Mouse (Mus musculus) limb, embryonic 13.5 days (tissue): ENCODE data around the gene Unc79. TPM values are rescaled to one million over a fixed set of nuclear protein-coding genes. Genes with fewer than 3 reads are reported as not detected.
A peak's percentile ranks its signal among the peaks of the same experiment; 100 is the strongest.

ENCODE experiments used
- ATAC-seq: fragments of 200-750 bp; cut with Nextera tagmentation; 2 replicates; pipeline ENCODE4 v1.8.0; 2017; ENCODE audit warnings: low read depth, moderate number of reproducible peaks, moderate TSS enrichment; ENCODE audit not compliant: low FRiP score
- H3K27ac ChIP-seq: fragments of 300-500 bp; sonication (generic); 2 replicates; pipeline ENCODE4 v1.5.1; 2015; ENCODE audit warnings: inconsistent platforms, mild to moderate bottlenecking, moderate library complexity
- H3K27me3 ChIP-seq: fragments of 300-500 bp; sonication (generic); 2 replicates; pipeline ENCODE4 v1.6.1; 2015; ENCODE audit warnings: mild to moderate bottlenecking, inconsistent platforms
- H3K36me3 ChIP-seq: fragments of 300-500 bp; sonication (generic); 2 replicates; pipeline ENCODE4 v1.6.1; 2015; ENCODE audit warnings: inconsistent platforms, mild to moderate bottlenecking, moderate library complexity
- H3K4me1 ChIP-seq: fragments of 300-500 bp; sonication (generic); 2 replicates; pipeline ENCODE4 v1.6.1; 2015; ENCODE audit warnings: inconsistent platforms
- H3K4me2 ChIP-seq: fragments of 300-500 bp; sonication (generic); replicated peaks from 2 replicates; pipeline ENCODE4 v1.6.1; 2015; ENCODE audit warnings: inconsistent platforms, mild to moderate bottlenecking, moderate library complexity
- H3K4me3 ChIP-seq: fragments of 300-500 bp; sonication (generic); 2 replicates; pipeline ENCODE4 v1.5.1; 2015; ENCODE audit warnings: moderate library complexity, mild to moderate bottlenecking, inconsistent platforms
- H3K9ac ChIP-seq: fragments of 300-500 bp; sonication (generic); 2 replicates; pipeline ENCODE4 v1.6.1; 2015; ENCODE audit warnings: mild to moderate bottlenecking, inconsistent platforms
- H3K9me3 ChIP-seq: fragments of 300-500 bp; sonication (generic); 2 replicates; pipeline ENCODE4 v1.6.1; 2016; ENCODE audit warnings: inconsistent platforms
- WGBS: fragments of 180-500 bp; shearing (Covaris S2); methylation state at CpG from one replicate; pipeline ENCODE4 v1.1.7; 2015; 5-methylcytosine and 5-hydroxymethylcytosine counted together
- polyA plus RNA-seq: library from polyadenylated mRNA; unstranded; fragments of >200 nt; fragmentation: Nextera tagmentation; extraction: Ambion mirVana; gene quantifications from 2 replicates; pipeline ENCODE4 v1.2.1, GENCODE M21; 2015

Unc79 gene
- polyA plus RNA-seq, 1 experiment from 2014 or later: 0.05 TPM

GRCm38 (mm10) chr12:103044422-103044821 is 95.8 kb downstream of the Unc79 start:
- Histone ChIP-seq H3K27ac (no peak overlapping the region), H3K36me3 (no peaks in the 10 kb centered on the region), H3K4me1 (peaks cover 9% of the 10 kb centered on the region), H3K9me3 (0 out of 2 replicates have a peak, but pooled peaks cover 7% of the 10 kb centered on the region), H3K27me3 (no peaks in the 10 kb centered on the region), H3K4me2 (no peak overlapping the region), H3K9ac (no peak overlapping the region), H3K4me3 (no peak overlapping the region)
- ATAC-seq: peak; percentile 84
- 26% methylated on average over 4 of the region's 4 CpGs for WGBS

- H3K4me3 ChIP-seq: no peak overlapping the region
- ATAC-seq: no peak
- WGBS: 88% methylated on average over 12 of the region's 12 CpGs
- H3K9ac ChIP-seq: no peak overlapping the region
- H3K4me2 ChIP-seq: no peak overlapping the region
- H3K9me3 ChIP-seq: no peaks in the 10 kb centered on the region
- H3K4me1 ChIP-seq: no peaks in the 10 kb centered on the region
- no peaks in the 10 kb centered on the region for H3K27me3 ChIP-seq
- no peaks in the 10 kb centered on the region for H3K36me3 ChIP-seq
- H3K27ac ChIP-seq: no peak overlapping the region
Observed at GRCm38 (mm10) chr12:103049865-103050264, 101.2 kb downstream of the Unc79 start.

GRCm38 (mm10) chr12:103059321-103060053 is 110.8 kb downstream of the Unc79 start:
- Histone ChIP-seq H3K9ac (no peak overlapping the region), H3K4me2 (no peak overlapping the region), H3K4me1 (no peaks in the 10 kb centered on the region), H3K36me3 (no peaks in the 10 kb centered on the region), H3K4me3 (no peak overlapping the region), H3K27me3 (no peaks in the 10 kb centered on the region), H3K9me3 (no peaks in the 10 kb centered on the region), H3K27ac (no peak overlapping the region)
- WGBS: 66% methylated on average over 21 of the region's 21 CpGs
- no peak for ATAC-seq

GRCm38 (mm10) chr12:103060791-103061190 is 112.1 kb downstream of the Unc79 start:
- WGBS: 87% methylated on average over 10 of the region's 10 CpGs
- Histone ChIP-seq H3K4me3 (no peak overlapping the region), H3K4me2 (no peak overlapping the region), H3K27me3 (no peaks in the 10 kb centered on the region), H3K36me3 (no peaks in the 10 kb centered on the region), H3K4me1 (no peaks in the 10 kb centered on the region), H3K9me3 (no peaks in the 10 kb centered on the region), H3K9ac (no peak overlapping the region), H3K27ac (no peak overlapping the region)
- no peak for ATAC-seq

- no peaks in the 10 kb centered on the region for H3K9me3 ChIP-seq
- H3K9ac ChIP-seq: no peak overlapping the region
- H3K27ac ChIP-seq: no peak overlapping the region
- H3K4me3 ChIP-seq: no peak overlapping the region
- 71% methylated on average over 4 of the region's 4 CpGs for WGBS
- H3K4me2 ChIP-seq: no peak overlapping the region
- no peaks in the 10 kb centered on the region for H3K27me3 ChIP-seq
- no peak for ATAC-seq
- H3K4me1 ChIP-seq: no peaks in the 10 kb centered on the region
- H3K36me3 ChIP-seq: no peaks in the 10 kb centered on the region
Observed at GRCm38 (mm10) chr12:103062133-103062532, 113.5 kb downstream of the Unc79 start.

- no peaks in the 10 kb centered on the region for H3K4me1 ChIP-seq
- no peak overlapping the region for H3K4me3 ChIP-seq
- H3K27me3 ChIP-seq: no peaks in the 10 kb centered on the region
- no peak overlapping the region for H3K4me2 ChIP-seq
- 7% methylated on average over 3 of the region's 3 CpGs for WGBS
- no peak overlapping the region for H3K9ac ChIP-seq
- ATAC-seq: no peak
- no peak overlapping the region for H3K27ac ChIP-seq
- H3K9me3 ChIP-seq: no peaks in the 10 kb centered on the region
- no peaks in the 10 kb centered on the region for H3K36me3 ChIP-seq
Observed at GRCm38 (mm10) chr12:103064944-103065343, 116.3 kb downstream of the Unc79 start.

- Histone ChIP-seq H3K9ac (no peak overlapping the region), H3K27me3 (no peaks in the 10 kb centered on the region), H3K4me3 (no peak overlapping the region), H3K4me1 (no peaks in the 10 kb centered on the region), H3K4me2 (no peak overlapping the region), H3K9me3 (no peaks in the 10 kb centered on the region), H3K27ac (no peak overlapping the region), H3K36me3 (no peaks in the 10 kb centered on the region)
- WGBS: 86% methylated on average over 5 of the region's 5 CpGs
- no peak for ATAC-seq
Observed at GRCm38 (mm10) chr12:103068161-103068560, 119.5 kb downstream of the Unc79 start.

GRCm38 (mm10) chr12:103069565-103069964 is 120.9 kb downstream of the Unc79 start:
- ATAC-seq: no peak
- 61% methylated on average over 12 of the region's 12 CpGs for WGBS

GRCm38 (mm10) chr12:103073953-103074352 is 125.3 kb downstream of the Unc79 start:
- Histone ChIP-seq H3K9me3 (no peaks in the 10 kb centered on the region), H3K27ac (no peak overlapping the region), H3K9ac (no peak overlapping the region), H3K4me1 (no peaks in the 10 kb centered on the region), H3K36me3 (no peaks in the 10 kb centered on the region), H3K4me2 (no peak overlapping the region), H3K27me3 (no peaks in the 10 kb centered on the region), H3K4me3 (no peak overlapping the region)
- no peak for ATAC-seq
- 92% methylated on average over 4 of the region's 4 CpGs for WGBS

More at GRCm38 (mm10) chr12:103069565-103069964, 120.9 kb downstream of the Unc79 start:
- Histone ChIP-seq H3K9me3 (no peaks in the 10 kb centered on the region), H3K4me1 (no peaks in the 10 kb centered on the region), H3K4me3 (no peak overlapping the region), H3K27me3 (no peaks in the 10 kb centered on the region), H3K4me2 (no peak overlapping the region), H3K36me3 (no peaks in the 10 kb centered on the region), H3K9ac (no peak overlapping the region), H3K27ac (no peak overlapping the region)

- no peaks in the 10 kb centered on the region for H3K9me3 ChIP-seq
- WGBS: 66% methylated on average over 7 of the region's 7 CpGs
- no peak for ATAC-seq
Observed at GRCm38 (mm10) chr12:103078751-103079150, 130.1 kb downstream of the Unc79 start.

GRCm38 (mm10) chr12:103080055-103080454 is 131.4 kb downstream of the Unc79 start:
- Histone ChIP-seq H3K9me3 (no peaks in the 10 kb centered on the region), H3K36me3 (no peaks in the 10 kb centered on the region), H3K4me1 (no peaks in the 10 kb centered on the region), H3K27me3 (no peaks in the 10 kb centered on the region), H3K27ac (no peak overlapping the region), H3K4me2 (no peak overlapping the region), H3K9ac (no peak overlapping the region), H3K4me3 (no peak overlapping the region)
- 59% methylated on average over 3 of the region's 3 CpGs for WGBS
- ATAC-seq: no peak

More at GRCm38 (mm10) chr12:103078751-103079150, 130.1 kb downstream of the Unc79 start:
- H3K9ac ChIP-seq: no peak overlapping the region
- no peaks in the 10 kb centered on the region for H3K27me3 ChIP-seq
- no peak overlapping the region for H3K27ac ChIP-seq
- H3K4me2 ChIP-seq: no peak overlapping the region
- H3K36me3 ChIP-seq: no peaks in the 10 kb centered on the region
- no peak overlapping the region for H3K4me3 ChIP-seq
- H3K4me1 ChIP-seq: no peaks in the 10 kb centered on the region

- Histone ChIP-seq H3K4me1 (no peaks in the 10 kb centered on the region), H3K4me2 (no peak overlapping the region), H3K27ac (no peak overlapping the region), H3K27me3 (0 out of 2 replicates have a peak, but pooled peaks cover 3% of the 10 kb centered on the region), H3K36me3 (no peaks in the 10 kb centered on the region), H3K4me3 (no peak overlapping the region), H3K9ac (no peak overlapping the region), H3K9me3 (no peaks in the 10 kb centered on the region)
- ATAC-seq: no peak
- WGBS: 76% methylated on average over 6 of the region's 6 CpGs
Observed at GRCm38 (mm10) chr12:103091831-103092230, 143.2 kb downstream of the Unc79 start.

GRCm38 (mm10) chr12:103095160-103095559 is 146.5 kb downstream of the Unc79 start:
- ATAC-seq: no peak
- no peaks in the 10 kb centered on the region for H3K36me3 ChIP-seq
- 66% methylated on average over 5 of the region's 5 CpGs for WGBS

More at GRCm38 (mm10) chr12:103095160-103095559, 146.5 kb downstream of the Unc79 start:
- Histone ChIP-seq H3K4me1 (no peaks in the 10 kb centered on the region), H3K9ac (no peak overlapping the region), H3K27ac (no peak overlapping the region), H3K27me3 (0 out of 2 replicates have a peak, but pooled peaks cover 3% of the 10 kb centered on the region), H3K4me2 (no peak overlapping the region), H3K9me3 (no peaks in the 10 kb centered on the region), H3K4me3 (no peak overlapping the region)
